Mouse (Mus musculus): ENCODE results near the gene Egfl6.

Egfl6 gene

GRCm38 (mm10) chrX:166584947-166585824 is at the start of gene Egfl6:
TSS of gene Egfl6 (minus strand) at chrX:166585720.
- no peak for DNase-seq (ENCODE audit: low spot score in 2 of 2)

- DNase-seq (ENCODE audit: low spot score in 2 of 2): no peak
Observed at GRCm38 (mm10) chrX:166626866-166627570, 41.5 kb upstream of the Egfl6 start.

- DNase-seq (ENCODE audit: low spot score in 2 of 2): no peak
Observed at GRCm38 (mm10) chrX:166626174-166626573, 40.7 kb upstream of the Egfl6 start.

GRCm38 (mm10) chrX:166623176-166623575 is 37.7 kb upstream of the Egfl6 start:
- no peak for DNase-seq (ENCODE audit: low spot score in 2 of 2)

GRCm38 (mm10) chrX:166621560-166622301 is 36.2 kb upstream of the Egfl6 start:
- peak in 1 of 2 experiments; percentile 23 for DNase-seq (ENCODE audit: low spot score in 2 of 2)

- DNase-seq (ENCODE audit: low spot score in 2 of 2): no peak
Observed at GRCm38 (mm10) chrX:166620900-166621299, 35.4 kb upstream of the Egfl6 start.

- no peak for DNase-seq (ENCODE audit: low spot score in 2 of 2)
Observed at GRCm38 (mm10) chrX:166619084-166619483, 33.6 kb upstream of the Egfl6 start.

GRCm38 (mm10) chrX:166615191-166615590 is 29.7 kb upstream of the Egfl6 start:
- DNase-seq (ENCODE audit: low spot score in 2 of 2): no peak

- DNase-seq (ENCODE audit: low spot score in 2 of 2): no peak
Observed at GRCm38 (mm10) chrX:166576111-166576510, 9.4 kb downstream of the Egfl6 start.

GRCm38 (mm10) chrX:166565983-166566382 is 19.5 kb downstream of the Egfl6 start:
- DNase-seq (ENCODE audit: low spot score in 2 of 2): no peak

GRCm38 (mm10) chrX:166565401-166565800 is 20.1 kb downstream of the Egfl6 start:
- DNase-seq (ENCODE audit: low spot score in 2 of 2): no peak

GRCm38 (mm10) chrX:166564900-166565299 is 20.6 kb downstream of the Egfl6 start:
- no peak for DNase-seq (ENCODE audit: low spot score in 2 of 2)

GRCm38 (mm10) chrX:166559333-166559732 is 26.2 kb downstream of the Egfl6 start:
- DNase-seq (ENCODE audit: low spot score in 2 of 2): no peak

- no peak for DNase-seq (ENCODE audit: low spot score in 2 of 2)
Observed at GRCm38 (mm10) chrX:166552355-166552754, 33.2 kb downstream of the Egfl6 start.

- no peak for DNase-seq (ENCODE audit: low spot score in 2 of 2)
Observed at GRCm38 (mm10) chrX:166546495-166546894, 39.0 kb downstream of the Egfl6 start.

- DNase-seq (ENCODE audit: low spot score in 2 of 2): no peak
Observed at GRCm38 (mm10) chrX:166535138-166535537, 50.4 kb downstream of the Egfl6 start.

GRCm38 (mm10) chrX:166533432-166533831 is 52.1 kb downstream of the Egfl6 start:
- DNase-seq (ENCODE audit: low spot score in 2 of 2): no peak

- no peak for DNase-seq (ENCODE audit: low spot score in 2 of 2)
Observed at GRCm38 (mm10) chrX:166531671-166532070, 53.8 kb downstream of the Egfl6 start.

- DNase-seq (ENCODE audit: low spot score in 2 of 2): no peak
Observed at GRCm38 (mm10) chrX:166528126-166528525, 57.4 kb downstream of the Egfl6 start.

GRCm38 (mm10) chrX:166525637-166526315 is 59.7 kb downstream of the Egfl6 start:
- DNase-seq (ENCODE audit: low spot score in 2 of 2): no peak

- DNase-seq (ENCODE audit: low spot score in 2 of 2): no peak
Observed at GRCm38 (mm10) chrX:166520782-166521181, 64.7 kb downstream of the Egfl6 start.

GRCm38 (mm10) chrX:166518345-166518744 is 67.2 kb downstream of the Egfl6 start, which contains the start of gene Tceanc:
TSS of gene Tceanc (minus strand) at chrX:166518567.
- no peak for DNase-seq (ENCODE audit: low spot score in 2 of 2)

Data from left cerebral cortex, adult 9 months (tissue).